Mouse (Mus musculus): ENCODE measurements around the gene Pcolce. TPM values are rescaled to one million over a fixed set of nuclear protein-coding genes. Genes with fewer than 3 reads are reported as not detected.

Gene Pcolce
- polyA plus RNA-seq, 1 experiment, result 368 TPM

GRCm38 (mm10) chr5:137653366-137653765 lies 39.8 kb upstream of the Pcolce start:
- H3K4me3 ChIP-seq, result no peak overlapping the region
- no peak overlapping the region for H3K4me2 ChIP-seq (ENCODE audit: low read depth)
- H3ac ChIP-seq (ENCODE audit: control insufficient read depth, insufficient read length), result no peak overlapping the region
- no peaks in the 10 kb centered on the region for H3K79me2 ChIP-seq (ENCODE audit: control insufficient read depth, insufficient read depth)
- H3K27me3 ChIP-seq (ENCODE audit: control insufficient read depth, insufficient read depth, insufficient read length), result no peaks in the 10 kb centered on the region
- H3K36me3 ChIP-seq (ENCODE audit: control insufficient read depth, insufficient read depth), result no peaks in the 10 kb centered on the region
- no peak for TF ChIP-seq REST (IDR thresholded peaks at IDR 0.05; ENCODE audit: insufficient read depth, insufficient read length)
- no peak for TF ChIP-seq SRF (IDR thresholded peaks at IDR 0.05; ENCODE audit: control insufficient read depth, insufficient read length, low read depth)
- no peak for TF ChIP-seq POLR2A (IDR thresholded peaks at IDR 0.05; ENCODE audit: insufficient read length, low read depth)
- no peak for TF ChIP-seq MYOG (IDR thresholded peaks at IDR 0.05; ENCODE audit: control insufficient read depth in 1 of 3, insufficient read depth in 1 of 3, insufficient read length in 2 of 3, low read depth in 2 of 3)
- no peak for TF ChIP-seq MYOD1 (IDR thresholded peaks at IDR 0.05; ENCODE audit: control insufficient read depth in 1 of 3, insufficient read length in 2 of 3, low read depth in 2 of 3)
- no peak for TF ChIP-seq TCF3 (IDR thresholded peaks at IDR 0.05; ENCODE audit: insufficient read length, low read depth)
- TF ChIP-seq POLR2AphosphoS2 (IDR thresholded peaks at IDR 0.05; ENCODE audit: insufficient read length, low read depth), result no peak
- no peak for TF ChIP-seq TCF12 (IDR thresholded peaks at IDR 0.05; ENCODE audit: insufficient read depth, poor library complexity, severe bottlenecking)
- no peak for TF ChIP-seq MAX (IDR thresholded peaks at IDR 0.05; ENCODE audit: low read depth)
- no peak for TF ChIP-seq USF1 (IDR thresholded peaks at IDR 0.05; ENCODE audit: low read depth)
- TF ChIP-seq CEBPB (IDR thresholded peaks at IDR 0.05; ENCODE audit: insufficient read depth, poor library complexity, severe bottlenecking), result no peak
- no peak for TF ChIP-seq E2F4 (IDR thresholded peaks at IDR 0.05; ENCODE audit: insufficient read depth)

- Histone ChIP-seq H3K79me2 (ENCODE audit: control insufficient read depth, insufficient read depth) (no peaks in the 10 kb centered on the region), H3K27me3 (ENCODE audit: control insufficient read depth, insufficient read depth, insufficient read length) (no peaks in the 10 kb centered on the region), H3ac (ENCODE audit: control insufficient read depth, insufficient read length) (no peak overlapping the region), H3K36me3 (ENCODE audit: control insufficient read depth, insufficient read depth) (no peaks in the 10 kb centered on the region), H3K4me3 (no peak overlapping the region), H3K4me2 (ENCODE audit: low read depth) (no peak overlapping the region)
- no peak for TF ChIP-seq POLR2AphosphoS2 (IDR thresholded peaks at IDR 0.05; ENCODE audit: insufficient read length, low read depth)
- no peak for TF ChIP-seq TCF3 (IDR thresholded peaks at IDR 0.05; ENCODE audit: insufficient read length, low read depth)
- TF ChIP-seq E2F4 (IDR thresholded peaks at IDR 0.05; ENCODE audit: insufficient read depth), result no peak
- TF ChIP-seq POLR2A (IDR thresholded peaks at IDR 0.05; ENCODE audit: insufficient read length, low read depth), result no peak
- no peak for TF ChIP-seq MYOD1 (IDR thresholded peaks at IDR 0.05; ENCODE audit: control insufficient read depth in 1 of 3, insufficient read length in 2 of 3, low read depth in 2 of 3)
- TF ChIP-seq SRF (IDR thresholded peaks at IDR 0.05; ENCODE audit: control insufficient read depth, insufficient read length, low read depth), result no peak
- no peak for TF ChIP-seq TCF12 (IDR thresholded peaks at IDR 0.05; ENCODE audit: insufficient read depth, poor library complexity, severe bottlenecking)
- TF ChIP-seq CEBPB (IDR thresholded peaks at IDR 0.05; ENCODE audit: insufficient read depth, poor library complexity, severe bottlenecking), result no peak
- no peak for TF ChIP-seq MYOG (IDR thresholded peaks at IDR 0.05; ENCODE audit: control insufficient read depth in 1 of 3, insufficient read depth in 1 of 3, insufficient read length in 2 of 3, low read depth in 2 of 3)
- no peak for TF ChIP-seq USF1 (IDR thresholded peaks at IDR 0.05; ENCODE audit: low read depth)
Observed at GRCm38 (mm10) chr5:137652474-137652873, 38.9 kb upstream of the Pcolce start.

DNA sequence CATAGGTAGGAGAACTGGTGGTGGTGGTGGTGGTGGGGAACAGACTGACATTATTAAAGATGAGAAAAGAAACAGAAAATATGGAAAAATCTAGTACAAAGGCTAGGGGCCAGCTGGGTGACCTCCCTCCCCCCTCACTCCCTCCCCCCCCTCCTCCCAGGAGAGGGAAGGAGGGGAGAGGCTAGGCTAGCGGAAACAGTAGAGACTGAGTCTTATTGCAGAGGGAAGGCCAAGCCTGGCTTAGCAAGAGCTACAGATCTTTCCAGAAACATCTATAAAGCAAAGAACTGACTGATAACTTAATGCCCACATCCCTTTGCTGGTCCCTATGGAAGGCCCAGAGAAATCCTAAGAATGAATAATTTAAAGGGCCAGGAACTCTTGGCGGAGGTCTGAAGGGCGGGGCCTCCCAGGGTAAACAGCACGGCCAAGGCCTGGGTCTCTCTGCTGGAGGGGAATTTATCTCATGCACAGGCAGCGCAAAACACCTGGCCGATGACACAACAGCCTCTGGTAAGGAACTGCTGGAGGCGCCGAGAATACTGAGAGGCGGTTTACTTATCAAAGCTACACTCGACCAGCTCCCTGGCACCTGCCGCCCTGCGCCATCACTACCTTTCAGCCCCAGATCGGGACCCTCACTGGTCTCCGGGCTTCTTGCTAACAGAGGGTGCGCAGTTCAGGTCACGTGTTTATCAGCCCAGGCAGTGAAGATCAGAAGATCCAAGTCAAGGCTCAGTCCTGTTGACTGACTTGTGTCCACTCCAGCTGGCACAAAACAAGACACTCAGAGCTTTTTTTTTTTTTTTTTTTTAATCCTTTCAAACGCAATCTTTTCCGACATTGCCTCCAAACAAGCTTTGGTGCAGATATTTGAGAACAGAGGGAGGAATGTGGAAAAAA lies 36.3 kb upstream of the Pcolce start:
- no peaks in the 10 kb centered on the region for H3K27me3 ChIP-seq (ENCODE audit: control insufficient read depth, insufficient read depth, insufficient read length)
- H3K4me2 ChIP-seq (ENCODE audit: low read depth), result no peak overlapping the region
- TF ChIP-seq TCF12 (IDR thresholded peaks at IDR 0.05; ENCODE audit: insufficient read depth, poor library complexity, severe bottlenecking) (no peak), USF1 (IDR thresholded peaks at IDR 0.05; ENCODE audit: low read depth) (no peak), MYOD1 (IDR thresholded peaks at IDR 0.05; ENCODE audit: control insufficient read depth in 1 of 3, insufficient read length in 2 of 3, low read depth in 2 of 3) (no peak), SRF (IDR thresholded peaks at IDR 0.05; ENCODE audit: control insufficient read depth, insufficient read length, low read depth) (no peak), CEBPB (IDR thresholded peaks at IDR 0.05; ENCODE audit: insufficient read depth, poor library complexity, severe bottlenecking) (no peak), POLR2AphosphoS2 (IDR thresholded peaks at IDR 0.05; ENCODE audit: insufficient read length, low read depth) (no peak), MYOG (IDR thresholded peaks at IDR 0.05; ENCODE audit: control insufficient read depth in 1 of 3, insufficient read depth in 1 of 3, insufficient read length in 2 of 3, low read depth in 2 of 3) (no peak), REST (IDR thresholded peaks at IDR 0.05; ENCODE audit: insufficient read depth, insufficient read length) (no peak), MAX (IDR thresholded peaks at IDR 0.05; ENCODE audit: low read depth) (no peak), TCF3 (IDR thresholded peaks at IDR 0.05; ENCODE audit: insufficient read length, low read depth) (no peak)

GRCm38 (mm10) chr5:137649251-137649650 lies 35.7 kb upstream of the Pcolce start:
- no peak overlapping the region for H3K4me3 ChIP-seq
- H3ac ChIP-seq (ENCODE audit: control insufficient read depth, insufficient read length), result no peak overlapping the region
- TF ChIP-seq POLR2AphosphoS2 (IDR thresholded peaks at IDR 0.05; ENCODE audit: insufficient read length, low read depth) (no peak), POLR2A (IDR thresholded peaks at IDR 0.05; ENCODE audit: insufficient read length, low read depth) (no peak), SRF (IDR thresholded peaks at IDR 0.05; ENCODE audit: control insufficient read depth, insufficient read length, low read depth) (no peak), TCF12 (IDR thresholded peaks at IDR 0.05; ENCODE audit: insufficient read depth, poor library complexity, severe bottlenecking) (no peak), CEBPB (IDR thresholded peaks at IDR 0.05; ENCODE audit: insufficient read depth, poor library complexity, severe bottlenecking) (no peak), MYOG (IDR thresholded peaks at IDR 0.05; ENCODE audit: control insufficient read depth in 1 of 3, insufficient read depth in 1 of 3, insufficient read length in 2 of 3, low read depth in 2 of 3) (no peak), E2F4 (IDR thresholded peaks at IDR 0.05; ENCODE audit: insufficient read depth) (no peak), MAX (IDR thresholded peaks at IDR 0.05; ENCODE audit: low read depth) (no peak), TCF3 (IDR thresholded peaks at IDR 0.05; ENCODE audit: insufficient read length, low read depth) (no peak), REST (IDR thresholded peaks at IDR 0.05; ENCODE audit: insufficient read depth, insufficient read length) (no peak), MYOD1 (IDR thresholded peaks at IDR 0.05; ENCODE audit: control insufficient read depth in 1 of 3, insufficient read length in 2 of 3, low read depth in 2 of 3) (no peak), USF1 (IDR thresholded peaks at IDR 0.05; ENCODE audit: low read depth) (no peak)
- H3K79me2 ChIP-seq (ENCODE audit: control insufficient read depth, insufficient read depth), result no peaks in the 10 kb centered on the region
- H3K36me3 ChIP-seq (ENCODE audit: control insufficient read depth, insufficient read depth), result no peaks in the 10 kb centered on the region
- H3K4me2 ChIP-seq (ENCODE audit: low read depth), result no peak overlapping the region
- H3K27me3 ChIP-seq (ENCODE audit: control insufficient read depth, insufficient read depth, insufficient read length), result no peaks in the 10 kb centered on the region

More for the DNA sequence above, 36.3 kb upstream of the Pcolce start:
- Histone ChIP-seq H3K36me3 (ENCODE audit: control insufficient read depth, insufficient read depth) (no peaks in the 10 kb centered on the region), H3ac (ENCODE audit: control insufficient read depth, insufficient read length) (no peak overlapping the region), H3K4me3 (no peak overlapping the region), H3K79me2 (ENCODE audit: control insufficient read depth, insufficient read depth) (no peaks in the 10 kb centered on the region)

Data from myocyte (in vitro differentiated cells).